Mouse (Mus musculus) embryo, embryonic 11 days (tissue): ENCODE measurements at regions not wholly inside any gene's neighbourhood (a gene's known extent, or its start where the extent isn't known, plus 50 kb on each side); places are given as distances from the start of the nearest gene placed in this dataset.

ENCODE experiments used
- DNase-seq: peaks from one replicate; pipeline ENCODE4 v3.0.0-alpha.2; 2015

DNA sequence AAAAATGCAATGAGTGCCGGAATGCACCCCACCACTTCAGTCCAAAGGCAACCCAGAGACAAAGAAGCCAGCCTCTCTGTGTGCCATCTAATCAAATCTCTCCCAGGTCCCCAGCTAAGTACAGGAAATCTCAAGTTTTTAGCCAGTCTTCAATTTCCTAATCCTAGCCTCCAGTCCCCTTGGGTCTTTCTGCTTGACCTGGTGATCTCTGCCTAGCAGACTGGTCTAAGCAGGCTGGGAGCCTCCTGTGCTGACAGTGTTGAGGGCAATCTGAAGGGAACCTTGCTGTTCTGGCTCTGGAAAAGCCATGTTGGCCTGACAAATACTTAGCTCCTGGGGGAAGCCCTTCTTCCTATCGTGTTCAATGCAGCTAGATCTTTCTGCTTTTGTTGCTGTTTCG lies 248.9 kb downstream of the Nedd1 start:
- peak; percentile 39 for DNase-seq

- DNase-seq = no peak
These were observed 251.1 kb downstream of the Nedd1 start for GRCm38 (mm10) chr10:92471111-92471510.

DNA sequence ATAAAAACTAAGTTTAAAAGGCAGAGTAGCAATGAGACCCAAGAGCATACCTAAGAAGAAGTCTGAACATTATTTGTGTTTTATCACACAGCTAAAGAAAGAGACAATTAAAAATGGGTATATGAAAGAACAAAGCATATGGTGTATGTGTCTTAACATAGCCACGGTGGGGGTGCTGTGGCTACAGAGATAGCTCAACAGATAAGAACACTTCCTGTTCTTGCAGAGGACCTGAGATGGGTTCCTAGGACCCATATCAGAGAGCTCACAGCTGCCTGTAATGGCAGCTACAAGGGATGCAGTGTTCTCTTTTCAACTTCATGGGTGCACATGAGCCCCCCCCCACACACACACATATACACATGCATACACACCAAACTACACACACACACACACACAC lies 267.0 kb downstream of the Nedd1 start:
- no peak for DNase-seq

DNA sequence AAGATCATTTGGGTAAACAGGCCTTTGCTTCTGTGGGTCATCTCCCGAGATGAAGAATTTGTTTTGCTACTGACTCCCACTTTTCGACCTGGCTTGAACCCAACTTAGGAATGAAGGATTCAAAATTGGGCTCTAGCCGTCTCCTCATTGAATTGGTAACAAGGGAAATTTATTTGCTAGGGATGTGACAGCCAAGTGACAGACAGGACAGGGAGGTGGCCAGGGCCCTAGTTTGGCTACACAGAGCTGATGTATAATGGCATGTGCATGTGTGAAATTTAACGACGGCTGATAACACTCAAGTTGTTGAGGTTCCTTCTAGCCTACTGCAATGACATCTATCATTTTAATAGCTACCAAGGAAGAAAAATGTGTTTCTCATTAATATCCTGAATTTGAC lies 268.7 kb downstream of the Nedd1 start:
- DNase-seq = no peak

GRCm38 (mm10) chr10:92445957-92446356 lies 276.3 kb downstream of the Nedd1 start:
- no peak for DNase-seq

DNA sequence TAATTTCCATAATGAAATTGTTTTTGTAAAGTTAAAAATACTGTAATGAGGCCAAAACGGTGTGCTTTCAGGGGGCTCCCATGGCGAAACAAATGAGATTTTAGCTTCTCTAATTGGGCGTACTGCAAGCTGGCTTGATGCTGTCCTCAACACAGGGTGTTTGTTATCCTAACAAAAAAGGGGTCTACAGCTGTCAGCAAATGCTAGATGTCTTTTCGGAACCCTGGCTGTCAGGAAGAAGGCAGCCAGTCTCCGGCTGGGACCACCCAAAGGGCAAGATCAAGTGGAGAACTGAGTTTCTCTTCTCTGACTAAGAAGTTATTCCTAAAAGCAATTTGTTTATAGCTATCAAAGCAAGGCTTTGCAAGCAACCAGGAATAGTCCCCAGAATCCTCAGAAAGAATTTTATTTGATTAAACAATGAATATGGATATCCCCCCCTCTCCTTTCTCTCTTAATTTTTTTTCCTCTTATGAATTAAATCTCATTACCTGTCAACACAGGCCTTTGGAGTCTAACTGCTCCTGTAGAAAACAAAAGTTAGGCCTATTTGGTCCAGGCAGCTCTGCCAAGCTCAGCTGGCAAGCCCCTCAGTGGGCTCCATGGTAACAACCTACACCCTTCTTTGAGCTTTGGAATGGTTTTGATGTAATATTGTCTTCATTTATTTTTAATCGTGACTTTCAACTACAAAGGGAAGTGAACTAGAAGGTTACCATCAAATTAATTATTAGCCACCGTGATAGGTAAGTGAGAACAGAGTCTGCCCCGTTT lies 283.4 kb downstream of the Nedd1 start:
- peak; percentile 21 for DNase-seq

DNA sequence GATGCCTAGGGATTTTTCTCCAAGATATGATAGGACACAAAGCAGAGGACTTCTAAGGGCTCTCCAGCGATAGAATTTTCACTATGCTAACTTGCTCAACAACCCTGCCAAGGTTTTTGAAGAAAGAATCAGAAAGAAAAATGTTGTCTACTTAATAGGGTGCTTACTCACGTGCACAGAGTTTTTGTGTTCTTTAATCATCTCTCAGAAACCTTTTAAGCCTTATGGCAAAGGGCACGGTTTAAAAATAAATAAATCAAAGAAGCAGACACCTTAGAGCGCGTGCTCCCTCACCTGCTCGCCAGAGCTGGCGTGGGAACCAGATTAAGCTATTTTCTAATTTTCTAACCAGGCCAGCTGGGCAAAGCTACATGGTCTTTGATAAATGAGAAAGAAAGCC lies 293.0 kb downstream of the Nedd1 start:
- no peak for DNase-seq

GRCm38 (mm10) chr10:92428026-92428425 lies 294.2 kb downstream of the Nedd1 start:
- DNase-seq = no peak

DNA sequence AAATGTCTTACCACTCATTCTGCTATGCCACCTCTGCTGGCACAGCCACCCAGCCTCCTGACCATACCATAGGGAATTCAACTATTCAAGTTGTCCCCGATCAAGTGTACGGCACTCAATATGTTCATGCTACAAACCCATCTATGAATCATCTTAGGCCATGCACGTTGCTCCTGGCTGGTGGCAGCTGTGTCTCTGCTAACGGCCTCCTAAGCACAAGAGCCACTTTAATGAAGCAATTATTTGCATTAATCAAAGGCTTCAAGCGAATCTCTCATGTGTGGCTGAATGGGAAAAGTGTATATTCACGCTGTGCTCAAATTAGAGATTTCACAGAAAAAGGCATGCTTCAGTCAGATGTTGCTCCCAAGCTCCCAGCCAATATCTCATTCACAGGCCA lies 295.8 kb downstream of the Nedd1 start:
- DNase-seq = no peak

GRCm38 (mm10) chr10:92412737-92413136 lies 309.5 kb downstream of the Nedd1 start:
- no peak for DNase-seq

GRCm38 (mm10) chr10:92410813-92411325 lies 311.4 kb downstream of the Nedd1 start:
- no peak for DNase-seq

DNA sequence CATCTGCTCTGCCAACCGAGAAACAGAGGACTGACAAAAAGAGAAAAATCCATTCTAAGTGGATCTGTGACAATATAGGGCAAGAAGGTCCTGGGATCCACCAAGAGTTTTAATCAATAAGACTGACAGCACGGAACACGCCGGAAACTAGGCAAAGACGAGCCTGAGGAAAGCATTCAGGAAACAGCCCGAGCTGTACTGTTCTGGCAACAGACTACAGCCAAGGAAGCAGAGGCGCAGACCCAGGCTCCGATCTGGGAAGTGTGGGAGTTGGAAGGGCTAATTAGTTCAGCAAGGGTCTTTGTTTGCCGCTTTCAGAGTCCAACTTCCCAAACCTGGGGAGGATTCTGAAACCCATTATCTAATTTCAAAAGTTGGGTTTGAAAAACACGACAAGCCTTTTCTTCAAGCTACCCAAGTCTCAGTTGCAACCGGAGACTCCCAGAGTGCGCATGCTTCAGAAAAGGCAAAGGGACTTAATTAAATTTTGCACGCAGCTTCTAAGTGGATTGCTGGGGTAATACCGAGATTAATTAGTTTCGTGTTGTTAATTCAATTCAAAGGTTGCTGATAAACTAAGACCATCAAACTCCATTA lies 317.4 kb downstream of the Nedd1 start:
- DNase-seq = no peak

DNA sequence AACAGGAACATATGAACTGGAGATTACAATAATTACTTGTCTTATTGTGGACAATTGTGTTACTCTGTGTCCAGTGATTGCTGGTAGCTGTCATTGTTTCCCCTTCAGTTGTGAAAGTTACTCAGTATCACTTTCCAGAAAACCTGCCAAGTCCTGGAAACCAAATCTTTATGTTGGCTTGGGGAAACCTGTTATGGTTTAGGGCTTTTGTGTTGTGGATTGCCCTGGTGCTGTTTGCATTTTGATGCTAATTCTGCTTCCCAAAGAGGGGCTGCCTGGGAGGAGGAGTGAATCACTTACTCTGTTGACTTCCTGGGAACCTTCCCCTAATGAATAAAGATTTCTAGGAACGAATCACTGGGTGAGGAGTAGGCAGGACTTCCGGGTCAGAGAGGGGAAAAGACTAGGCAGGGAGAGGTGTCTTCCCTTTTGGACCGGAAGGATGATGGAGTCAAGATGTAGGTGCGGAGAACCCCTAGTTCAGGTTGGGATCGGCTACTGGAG lies 321.6 kb downstream of the Nedd1 start:
- no peak for DNase-seq

- DNase-seq = peak; percentile 12
These were observed 333.0 kb downstream of the Nedd1 start for GRCm38 (mm10) chr10:92389176-92389732.

DNA sequence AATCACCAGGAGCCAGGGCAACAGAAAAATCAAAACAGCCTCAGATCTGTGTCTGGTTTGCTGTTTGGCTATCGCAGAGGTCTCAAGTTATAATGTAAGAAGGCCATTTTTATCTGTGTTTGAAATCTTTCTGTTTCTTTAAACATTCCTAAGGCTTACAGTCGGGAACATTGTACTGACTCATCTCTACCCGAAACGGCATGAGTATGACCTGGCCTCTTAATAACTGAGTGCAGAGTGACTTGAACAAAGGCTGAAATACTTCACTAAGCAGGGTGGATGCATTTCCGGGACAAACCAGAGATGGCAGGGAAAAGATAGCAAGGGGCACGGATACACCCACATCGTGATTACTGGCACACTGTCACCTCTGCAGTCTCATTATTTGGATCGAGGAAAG lies 355.1 kb downstream of the Nedd1 start:
- no peak for DNase-seq

DNA sequence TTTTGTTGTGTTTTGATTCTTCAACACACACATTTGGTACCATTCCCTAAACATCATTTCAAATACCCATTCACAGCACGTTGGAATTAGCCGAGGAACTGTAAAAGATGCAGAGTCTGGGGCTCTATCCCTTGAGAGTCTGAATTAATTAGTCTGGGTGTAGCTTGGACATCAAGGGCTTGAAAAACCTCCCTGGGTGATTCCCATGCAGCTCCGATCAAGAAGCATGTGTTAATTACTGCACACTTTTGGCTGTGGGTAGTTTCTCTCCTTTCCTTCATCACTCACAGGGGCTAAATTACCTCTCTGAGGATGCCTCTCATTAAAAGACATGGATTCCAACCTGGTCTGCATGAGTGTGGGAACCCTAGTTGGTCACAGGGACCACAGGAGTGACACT lies 365.5 kb downstream of the Nedd1 start:
- no peak for DNase-seq

DNA sequence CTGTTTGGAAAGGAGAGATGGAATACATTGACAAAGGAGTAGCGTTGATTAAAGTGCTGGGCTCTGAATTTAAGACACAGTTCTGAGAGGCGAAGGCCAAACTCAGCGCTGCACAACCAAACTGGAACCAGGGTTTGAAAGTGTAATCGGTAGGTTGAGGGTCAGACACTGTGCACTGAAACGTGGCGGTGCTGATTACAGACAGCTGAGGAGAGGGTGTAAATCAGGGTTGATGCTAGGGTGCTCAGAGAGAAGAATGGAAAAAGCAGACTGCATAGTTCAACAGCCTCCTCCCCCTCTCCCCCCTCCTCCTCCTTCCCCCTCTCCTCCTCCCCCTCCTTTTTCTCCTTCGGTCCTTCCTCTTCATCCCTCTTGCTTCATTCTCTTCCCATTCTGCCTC lies 373.2 kb downstream of the Nedd1 start:
- DNase-seq = peak; percentile 28

DNA sequence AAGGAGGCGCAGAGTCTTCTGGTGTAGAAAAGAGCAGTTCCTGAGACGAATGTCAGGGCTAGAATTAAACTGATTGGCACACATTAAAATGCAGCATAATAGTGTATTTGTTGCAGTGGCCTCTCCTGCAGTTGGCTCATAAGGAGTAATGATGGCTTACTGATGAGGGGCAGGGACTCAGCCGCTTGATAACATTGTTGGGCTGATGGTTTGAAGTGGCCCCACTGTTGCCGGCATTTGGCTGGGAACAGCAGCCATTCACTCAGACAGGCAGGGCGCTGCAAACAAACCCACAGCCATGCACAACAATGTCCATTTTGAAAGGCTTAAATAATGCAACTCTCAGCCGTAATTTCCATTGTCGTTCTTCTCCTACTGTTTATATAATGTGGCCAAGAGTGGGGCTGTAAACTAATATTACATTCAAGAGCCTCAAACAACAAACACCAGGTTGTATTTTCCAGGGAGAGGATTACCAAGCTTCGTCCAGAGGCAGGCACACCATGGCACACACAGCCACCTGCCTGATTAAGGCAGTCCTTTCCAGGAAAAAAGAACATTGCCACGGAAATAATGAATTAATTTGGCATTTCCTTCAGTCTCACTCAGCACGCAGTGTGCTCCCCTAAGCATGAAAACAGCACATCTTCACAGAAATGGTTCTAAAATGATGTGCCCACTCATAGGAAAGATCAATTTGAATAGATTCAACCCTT lies 374.1 kb downstream of the Nedd1 start:
- DNase-seq = no peak

- no peak for DNase-seq
These were observed 382.5 kb downstream of the Nedd1 start for GRCm38 (mm10) chr10:92339671-92340070.

DNA sequence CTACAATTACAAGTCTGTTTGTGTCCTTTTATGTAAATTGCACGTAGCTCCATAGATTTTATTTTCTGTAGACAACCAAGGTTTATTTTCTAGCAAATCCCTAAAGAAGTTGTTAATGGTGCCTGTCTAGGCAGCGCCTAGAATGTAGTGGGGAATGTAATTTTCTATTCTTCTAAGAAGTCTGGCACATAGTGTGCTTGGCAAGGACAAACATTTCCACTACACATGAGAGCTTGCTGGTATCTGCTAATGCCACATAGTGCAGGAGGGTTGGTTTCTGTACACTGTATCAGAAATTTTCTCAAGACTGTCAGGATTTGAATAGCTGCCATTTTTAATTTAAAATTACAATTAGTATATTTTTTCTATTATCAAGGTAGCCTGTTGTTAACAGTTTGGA lies 385.3 kb downstream of the Nedd1 start:
- no peak for DNase-seq

GRCm38 (mm10) chr10:92336138-92336537 lies 386.1 kb downstream of the Nedd1 start:
- DNase-seq = no peak

GRCm38 (mm10) chr10:92335141-92335540 lies 387.1 kb downstream of the Nedd1 start:
- no peak for DNase-seq

DNA sequence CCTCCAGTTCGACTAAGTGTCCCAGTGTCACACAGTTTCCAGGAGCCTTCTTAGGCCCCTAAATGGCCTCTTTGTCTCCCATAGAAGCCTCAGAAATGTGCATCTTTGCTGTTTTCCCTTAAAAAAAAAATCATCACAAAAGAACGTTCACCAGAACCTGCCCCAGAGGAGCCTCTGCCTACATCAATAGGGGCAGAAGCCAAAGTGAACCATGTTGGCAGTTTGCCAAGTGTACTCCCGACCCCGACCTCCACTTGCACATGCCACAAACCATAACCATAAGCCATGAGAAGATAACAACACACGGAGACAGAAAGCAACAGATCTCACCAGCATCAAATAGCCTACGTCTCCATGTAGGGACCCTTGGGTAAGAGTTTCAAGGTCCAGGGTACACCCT lies 388.4 kb downstream of the Nedd1 start:
- DNase-seq = peak; percentile 18
